Mouse (Mus musculus) brown adipose tissue, adult 24 weeks (tissue): ENCODE measurements around the gene Map4k5. TPM values are rescaled to one million over a fixed set of nuclear protein-coding genes. Genes with fewer than 3 reads are reported as not detected.

Source experiments
- H3K27ac ChIP-seq: fragments of 200-500 bp; replicated peaks from 2 replicates; pipeline ENCODE4 v1.5.1; 2012; ENCODE audit warnings: low read depth, mild to moderate bottlenecking, low read length
- H3K4me1 ChIP-seq: fragments of 200-500 bp; 2 replicates; pipeline ENCODE4 v1.6.1; 2012; ENCODE audit warnings: low read length, mixed read lengths; ENCODE audit not compliant: control insufficient read depth, insufficient read depth, insufficient read length
- H3K4me3 ChIP-seq: fragments of 200-500 bp; 2 replicates; pipeline ENCODE4 v1.5.1; 2012; ENCODE audit warnings: low read depth, mild to moderate bottlenecking, low read length, moderate library complexity; ENCODE audit not compliant: insufficient read depth
- polyA plus RNA-seq: library from polyadenylated mRNA; stranded (reverse); fragments of >200 nt; gene quantifications from 2 replicates; pipeline ENCODE4 v1.2.4, GENCODE M21; 2012; ENCODE audit not compliant: missing spikeins, insufficient read depth, insufficient read length

Map4k5 gene
- polyA plus RNA-seq, 1 experiment = 12.0 TPM

DNA sequence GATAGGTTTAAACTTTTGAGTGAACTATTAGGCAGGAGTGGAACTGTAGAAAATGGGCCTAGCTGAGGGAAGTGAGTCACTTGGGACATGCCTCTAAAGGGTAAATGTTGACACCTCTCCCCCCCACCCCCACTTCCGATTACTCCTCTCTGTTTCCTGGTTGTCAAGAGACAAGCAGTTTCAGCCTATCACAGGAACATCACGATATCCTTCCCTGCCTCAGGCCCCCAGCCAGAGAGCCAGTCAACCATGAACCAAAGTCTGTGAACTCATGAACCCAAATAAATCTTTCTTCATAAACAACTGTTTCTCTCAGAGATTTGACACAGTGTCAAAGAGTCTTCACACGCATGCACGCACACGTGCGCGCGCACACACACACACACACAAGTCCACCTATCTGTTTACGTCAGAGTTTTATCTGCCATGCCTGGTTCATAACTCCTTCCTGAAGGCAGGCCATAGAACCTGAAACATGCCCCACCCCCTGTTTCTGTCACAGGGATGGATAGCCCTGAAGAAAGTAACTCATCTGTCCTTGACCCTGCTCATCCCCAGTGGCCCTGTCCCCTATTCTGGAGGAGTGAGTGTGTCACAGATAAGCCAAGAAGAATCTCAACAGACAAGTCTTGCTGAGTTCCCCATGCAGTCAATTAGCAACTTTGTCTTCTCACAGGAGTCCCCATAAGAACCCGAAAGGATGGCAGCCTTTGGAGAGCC lies 126.7 kb downstream of the Map4k5 start:
- Histone ChIP-seq H3K4me3 (no peak overlapping the region), H3K27ac (no peak overlapping the region)

GRCm38 (mm10) chr12:69765543-69765942 lies 127.5 kb downstream of the Map4k5 start:
- H3K4me3 ChIP-seq = no peak overlapping the region
- peaks cover 7% of the 10 kb centered on the region; the same call in 1 of the 2 replicates for H3K4me1 ChIP-seq
- no peak overlapping the region for H3K27ac ChIP-seq

More for the DNA sequence above, 126.7 kb downstream of the Map4k5 start:
- H3K4me1 ChIP-seq = peaks cover 4% of the 10 kb centered on the region; the same call in 1 of the 2 replicates

DNA sequence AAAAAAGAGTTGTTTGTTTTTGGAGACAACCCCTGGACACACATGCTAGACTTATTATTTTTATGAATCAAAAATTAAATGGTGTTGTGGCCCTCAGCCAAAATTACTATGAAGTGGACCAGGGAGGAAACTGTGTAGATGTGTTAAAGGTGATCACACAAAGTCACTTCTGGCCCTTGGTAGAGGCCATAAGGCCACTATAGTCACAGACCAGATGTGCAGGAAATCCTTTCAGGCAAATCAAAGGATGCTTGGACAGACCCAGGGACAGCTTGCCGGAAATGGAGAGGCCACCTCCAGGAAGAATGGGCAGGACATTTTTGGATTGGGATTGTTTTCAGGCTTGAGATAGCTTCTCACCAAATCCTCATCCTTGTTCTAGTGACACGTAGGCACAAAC lies 131.4 kb downstream of the Map4k5 start:
- peaks cover 17% of the 10 kb centered on the region; the same call in 1 of the 2 replicates for H3K4me1 ChIP-seq
- H3K4me3 ChIP-seq = no peak overlapping the region
- no peak overlapping the region for H3K27ac ChIP-seq

DNA sequence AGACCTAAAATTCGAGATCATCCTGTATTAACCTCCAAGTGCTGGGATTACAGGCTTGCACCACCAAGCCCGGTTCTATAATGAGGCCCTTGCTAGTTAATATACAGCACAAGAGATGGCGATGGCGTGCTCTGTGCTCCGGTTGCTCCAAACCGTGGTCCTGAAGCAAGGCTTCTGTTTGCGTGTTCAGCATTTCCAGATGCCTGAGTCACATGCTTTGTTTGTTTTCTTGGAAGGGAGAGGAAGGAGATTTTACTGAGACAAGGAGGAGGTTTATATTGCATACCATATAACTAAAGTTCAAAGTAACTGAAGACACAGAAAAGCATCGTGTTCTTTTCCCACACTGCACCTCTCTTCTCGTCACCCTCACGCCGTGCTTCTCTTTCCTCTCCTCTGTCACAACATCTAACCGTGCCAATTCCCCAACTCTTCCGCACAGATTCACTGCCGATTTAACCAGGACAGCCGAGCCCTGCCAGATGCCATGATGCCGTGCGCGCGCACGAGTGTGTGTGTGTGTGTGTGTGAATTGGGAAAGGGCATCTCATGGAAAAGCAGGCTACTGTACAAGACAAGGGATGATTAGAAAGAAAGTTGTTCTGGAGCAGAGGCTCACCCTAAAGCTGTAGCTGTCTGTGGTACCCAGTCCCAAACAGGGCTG lies 132.1 kb downstream of the Map4k5 start:
- Histone ChIP-seq H3K4me3 (peak overlapping the region; percentile 28), H3K27ac (peak overlapping the region; percentile 90), H3K4me1 (peaks cover 17% of the 10 kb centered on the region; the same call in 1 of the 2 replicates)

- Histone ChIP-seq H3K4me1 (peaks cover 17% of the 10 kb centered on the region; the same call in 1 of the 2 replicates), H3K4me3 (no peak overlapping the region), H3K27ac (no peak overlapping the region)
Measured at GRCm38 (mm10) chr12:69760014-69760413, 133.0 kb downstream of the Map4k5 start.

DNA sequence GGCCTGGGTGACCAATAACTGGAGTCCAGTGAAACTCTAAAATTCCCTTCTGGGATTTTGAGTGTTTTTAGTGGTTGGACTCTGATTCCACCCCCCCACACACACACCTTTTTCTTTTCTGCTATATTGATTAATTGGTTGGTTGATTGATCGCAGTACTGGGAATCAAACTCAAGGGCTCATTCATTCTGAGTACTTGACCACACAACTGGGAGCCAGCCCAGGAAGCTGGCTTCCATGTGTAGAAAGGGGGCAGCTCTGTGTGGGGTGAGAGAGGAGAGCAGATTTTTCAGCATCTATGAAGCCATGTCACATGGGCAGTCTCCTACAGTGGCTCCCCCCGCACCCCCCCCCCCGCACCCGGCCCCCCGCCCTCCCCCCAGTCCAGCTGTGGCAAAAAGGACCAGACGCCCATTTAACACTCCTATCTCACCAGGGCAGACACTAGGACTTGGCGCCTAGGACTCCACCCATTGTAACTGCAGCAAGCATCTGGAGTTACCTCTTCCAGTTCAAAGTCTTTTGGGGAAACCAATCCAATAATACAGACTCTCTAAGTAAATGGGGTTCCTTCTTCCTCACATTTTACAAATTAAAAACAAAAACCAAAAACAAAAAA lies 133.6 kb downstream of the Map4k5 start:
- H3K4me3 ChIP-seq = 0 out of 2 replicates have a peak overlapping the region, but pooled peaks have one; percentile 14
- 0 out of 2 replicates have a peak overlapping the region, but pooled peaks have one; percentile 59 for H3K27ac ChIP-seq
- peaks cover 17% of the 10 kb centered on the region; the same call in 1 of the 2 replicates for H3K4me1 ChIP-seq

DNA sequence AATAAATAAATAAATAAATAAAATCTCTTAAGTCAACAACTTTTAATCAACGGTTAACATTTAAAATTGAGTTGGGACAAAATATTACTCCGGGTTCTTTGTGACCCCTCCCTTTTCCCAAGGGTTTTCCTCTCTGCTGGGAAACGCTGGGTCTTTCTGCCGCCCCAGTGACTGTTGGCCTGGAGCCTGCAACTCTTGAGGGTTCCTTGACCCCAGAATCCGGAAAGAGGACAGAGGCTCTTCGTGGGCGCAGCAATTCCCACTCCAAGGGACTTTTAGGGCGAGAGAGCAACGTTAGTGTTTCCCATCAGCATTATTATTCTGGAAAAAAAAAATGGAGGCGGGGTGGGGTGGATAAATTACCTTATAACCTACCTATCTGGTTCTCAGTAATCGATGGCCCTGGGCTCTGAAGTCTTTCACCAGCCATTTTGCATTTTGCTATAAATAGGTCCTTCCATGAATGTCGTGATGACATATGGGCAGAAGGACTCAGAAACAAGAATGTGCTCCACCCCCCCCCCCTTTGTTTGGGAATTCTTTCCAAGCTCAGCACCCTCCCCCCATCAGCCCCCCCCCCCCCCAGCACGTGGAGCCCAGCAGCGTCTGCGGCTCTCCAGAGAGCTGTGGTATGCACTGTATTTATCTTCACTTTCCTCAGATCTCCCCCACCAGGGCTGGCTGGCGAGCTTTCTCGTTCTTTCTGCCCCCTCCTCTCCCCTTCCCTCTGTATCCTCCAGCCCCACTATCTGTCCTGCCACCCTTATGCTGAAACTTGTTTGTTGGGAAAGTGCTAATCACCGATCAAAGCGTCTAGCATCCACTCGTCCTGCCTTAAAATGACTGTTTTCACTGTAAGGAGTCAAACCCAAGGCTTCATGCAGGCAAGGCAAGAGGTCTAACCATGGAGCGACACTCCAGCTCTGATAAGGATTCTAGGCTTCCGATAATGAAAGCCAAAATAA lies 134.5 kb downstream of the Map4k5 start:
- Histone ChIP-seq H3K4me3 (peak overlapping the region; percentile 14), H3K4me1 (peaks cover 17% of the 10 kb centered on the region; the same call in 1 of the 2 replicates), H3K27ac (peak overlapping the region; percentile 59)

GRCm38 (mm10) chr12:69757418-69758141 lies 135.4 kb downstream of the Map4k5 start:
- Histone ChIP-seq H3K4me3 (peak overlapping the region; percentile 39), H3K4me1 (peaks cover 17% of the 10 kb centered on the region; the same call in 1 of the 2 replicates), H3K27ac (peak overlapping the region; percentile 61)

DNA sequence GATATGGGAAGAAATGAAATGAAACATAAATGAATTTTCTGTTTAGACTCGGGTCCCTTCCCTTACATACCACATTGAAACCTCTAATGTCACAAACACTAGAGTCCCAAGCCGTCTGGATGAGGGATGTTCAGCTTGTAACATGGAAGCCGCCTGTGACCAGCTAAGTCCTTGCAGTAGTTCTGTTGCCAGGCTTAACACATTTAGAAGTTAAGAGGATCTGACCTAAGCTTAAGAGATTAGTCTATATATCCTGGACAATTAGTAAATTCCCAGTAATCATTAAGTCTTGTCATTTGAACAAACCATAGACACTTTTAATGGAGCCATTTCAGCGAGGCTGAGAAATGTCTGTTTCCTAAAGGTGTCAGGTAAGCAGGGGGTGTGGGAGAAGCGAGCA lies 137.0 kb downstream of the Map4k5 start:
- peaks cover 19% of the 10 kb centered on the region for H3K4me1 ChIP-seq
- no peak overlapping the region for H3K27ac ChIP-seq
- H3K4me3 ChIP-seq = no peak overlapping the region

DNA sequence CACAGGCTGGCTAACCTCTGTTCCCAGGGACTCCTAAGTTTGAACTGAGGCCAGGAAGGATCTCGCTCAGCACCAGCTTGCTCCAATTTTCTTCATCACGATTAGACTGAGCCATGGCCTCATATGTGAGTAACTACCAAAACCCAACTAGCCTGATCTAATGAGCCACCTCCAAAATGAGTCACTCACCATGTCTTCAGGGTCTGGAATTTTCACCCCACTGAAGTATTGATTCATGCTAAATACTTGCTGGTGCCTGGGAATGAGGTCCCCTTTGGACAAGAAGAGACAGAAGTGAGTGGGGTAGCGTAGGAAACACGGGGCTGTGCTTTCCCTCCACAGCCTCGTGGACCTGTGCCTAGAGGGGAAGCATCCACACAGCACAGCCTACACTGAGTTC lies 139.1 kb downstream of the Map4k5 start:
- no peak overlapping the region for H3K4me3 ChIP-seq
- no peak overlapping the region for H3K27ac ChIP-seq
- peaks cover 8% of the 10 kb centered on the region for H3K4me1 ChIP-seq

Other genes with a start within 250 kb of the Map4k5 start
- gene Sos2, start 211.3 kb downstream of the Map4k5 start, polyA plus RNA-seq = 28.8 and 29.5 TPM in 2 replicates
- gene L2hgdh, start 168.3 kb downstream of the Map4k5 start, polyA plus RNA-seq = 17.0 and 17.7 TPM in 2 replicates
- gene Atp5s, start 168.2 kb downstream of the Map4k5 start, polyA plus RNA-seq = 27.5 and 41.6 TPM in 2 replicates
- gene Cdkl1, start 101.9 kb downstream of the Map4k5 start, polyA plus RNA-seq = not detected in 2 replicates
- gene Atl1, start 586 bp downstream of the Map4k5 start, polyA plus RNA-seq = 0.95 and 2.3 TPM in 2 replicates
- gene Sav1, start 93.8 kb upstream of the Map4k5 start, polyA plus RNA-seq = 31.9 and 47.5 TPM in 2 replicates
- 3.2 and 5.2 TPM in 2 replicates for gene Nin, start 220.5 kb upstream of the Map4k5 start, polyA plus RNA-seq